Mouse (Mus musculus) hindbrain, embryonic 11.5 days (tissue): Measurements from ENCODE around the gene Tmigd3. TPM values are rescaled to one million over a fixed set of nuclear protein-coding genes. Genes with fewer than 3 reads are reported as not detected.

Experiments
- ATAC-seq: fragments of 200-750 bp; cut with Nextera tagmentation; 2 replicates; pipeline ENCODE4 v1.8.0; 2017; ENCODE audit warnings: mild to moderate bottlenecking, moderate TSS enrichment, moderate library complexity; ENCODE audit not compliant: low FRiP score
- DNase-seq: peaks from one replicate; pipeline ENCODE4 v3.0.0-alpha.2; 2015; ENCODE audit warnings: low spot score
- H3K27ac ChIP-seq: fragments of 300-500 bp; sonication (generic); 2 replicates; pipeline ENCODE4 v1.5.1; 2014; ENCODE audit warnings: mild to moderate bottlenecking, low read depth, low read length
- H3K27me3 ChIP-seq: fragments of 300-500 bp; sonication (generic); 2 replicates; pipeline ENCODE4 v1.6.1; 2014; ENCODE audit warnings: mild to moderate bottlenecking, low read length, moderate library complexity, mixed read lengths; ENCODE audit not compliant: control insufficient read depth, insufficient read depth
- H3K36me3 ChIP-seq: fragments of 300-500 bp; sonication (generic); 2 replicates; pipeline ENCODE4 v1.6.1; 2014; ENCODE audit warnings: mild to moderate bottlenecking, low read length, moderate library complexity, mixed read lengths; ENCODE audit not compliant: control insufficient read depth, insufficient read depth
- H3K4me1 ChIP-seq: fragments of 300-500 bp; sonication (generic); replicated peaks from 2 replicates; pipeline ENCODE4 v1.6.1; 2014; ENCODE audit warnings: low read length, mixed read lengths; ENCODE audit not compliant: control insufficient read depth, insufficient read depth
- H3K4me2 ChIP-seq: fragments of 300-500 bp; sonication (generic); replicated peaks from 2 replicates; pipeline ENCODE4 v1.6.1; 2014; ENCODE audit warnings: mild to moderate bottlenecking, low read depth, low read length
- H3K4me3 ChIP-seq: fragments of 300-500 bp; sonication (generic); 2 replicates; pipeline ENCODE4 v1.5.1; 2014; ENCODE audit warnings: low read depth, low read length
- H3K9ac ChIP-seq: fragments of 300-500 bp; sonication (generic); 2 replicates; pipeline ENCODE4 v1.6.1; 2014; ENCODE audit warnings: low read depth, low read length
- H3K9me3 ChIP-seq: fragments of 300-500 bp; sonication (generic); 2 replicates; pipeline ENCODE4 v1.6.1; 2016; ENCODE audit warnings: low read length; ENCODE audit not compliant: control insufficient read depth
- WGBS: fragments of 180-500 bp; shearing (Covaris S2); extraction: QIAGEN DNeasy Blood & Tissue Kit; methylation state at CpG from one replicate; pipeline ENCODE4 v1.1.7; 2014; 5-methylcytosine and 5-hydroxymethylcytosine counted together
- polyA plus RNA-seq: library from polyadenylated mRNA; unstranded; fragments of >200 nt; fragmentation: Nextera tagmentation; extraction: Ambion mirVana; gene quantifications from 2 replicates; pipeline ENCODE4 v1.2.1, GENCODE M21; 2014

Gene Tmigd3
- polyA plus RNA-seq, result not detected in 2 replicates

GRCm38 (mm10) chr3:105870558-105870957 is at the start of gene Tmigd3, which contains the start of gene Adora3:
Tmigd3 (plus strand) TSS chr3:105870903.
Adora3 (plus strand) TSS chr3:105870858.
- Histone ChIP-seq H3K4me1 (no peaks in the 10 kb centered on the region), H3K9me3 (no peaks in the 10 kb centered on the region), H3K36me3 (no peaks in the 10 kb centered on the region), H3K4me3 (no peak within 1 kb of the TSS), H3K4me2 (no peak within 1 kb of the TSS), H3K27ac (no peak within 1 kb of the TSS), H3K27me3 (no peaks in the 10 kb centered on the region), H3K9ac (no peak within 1 kb of the TSS)
- WGBS, result 86% methylated on average over 3 of the region's 3 CpGs
- DNase-seq, result no peak
- no peak for ATAC-seq

- Histone ChIP-seq H3K9me3 (no peaks in the 10 kb centered on the region), H3K4me3 (no peak overlapping the region), H3K9ac (no peak overlapping the region), H3K4me1 (no peaks in the 10 kb centered on the region), H3K27me3 (no peaks in the 10 kb centered on the region), H3K36me3 (no peaks in the 10 kb centered on the region), H3K4me2 (no peak overlapping the region), H3K27ac (no peak overlapping the region)
- ATAC-seq (no peak), DNase-seq (no peak)
- WGBS, result 80% methylated on average over 3 of the region's 3 CpGs
These were observed 49.2 kb upstream of the Tmigd3 start for GRCm38 (mm10) chr3:105821504-105821903.

GRCm38 (mm10) chr3:105823609-105824008 is 47.1 kb upstream of the Tmigd3 start:
- H3K36me3 ChIP-seq, result no peaks in the 10 kb centered on the region
- DNase-seq, result no peak
- ATAC-seq, result no peak
- H3K4me3 ChIP-seq, result no peak overlapping the region
- H3K4me1 ChIP-seq, result no peaks in the 10 kb centered on the region
- no peak overlapping the region for H3K27ac ChIP-seq
- H3K27me3 ChIP-seq, result no peaks in the 10 kb centered on the region
- H3K9ac ChIP-seq, result no peak overlapping the region
- no peak overlapping the region for H3K4me2 ChIP-seq
- no peaks in the 10 kb centered on the region for H3K9me3 ChIP-seq

GRCm38 (mm10) chr3:105824103-105824502 is 46.6 kb upstream of the Tmigd3 start:
- ATAC-seq (no peak), DNase-seq (no peak)
- Histone ChIP-seq H3K9ac (no peak overlapping the region), H3K4me1 (no peaks in the 10 kb centered on the region), H3K9me3 (no peaks in the 10 kb centered on the region), H3K27me3 (no peaks in the 10 kb centered on the region), H3K4me3 (no peak overlapping the region), H3K36me3 (no peaks in the 10 kb centered on the region), H3K27ac (no peak overlapping the region), H3K4me2 (no peak overlapping the region)
- 47% methylated on average over 5 of the region's 5 CpGs for WGBS

- WGBS, result 63% methylated on average over 2 of the region's 2 CpGs
- ATAC-seq (no peak), DNase-seq (no peak)
- H3K27ac ChIP-seq, result no peak overlapping the region
- no peak overlapping the region for H3K4me2 ChIP-seq
- no peaks in the 10 kb centered on the region for H3K4me1 ChIP-seq
- no peak overlapping the region for H3K9ac ChIP-seq
- H3K9me3 ChIP-seq, result no peaks in the 10 kb centered on the region
- H3K27me3 ChIP-seq, result no peaks in the 10 kb centered on the region
- no peaks in the 10 kb centered on the region for H3K36me3 ChIP-seq
- no peak overlapping the region for H3K4me3 ChIP-seq
These were observed 46.0 kb upstream of the Tmigd3 start for GRCm38 (mm10) chr3:105824704-105825103.

- Histone ChIP-seq H3K9me3 (no peaks in the 10 kb centered on the region), H3K9ac (no peak overlapping the region), H3K27me3 (no peaks in the 10 kb centered on the region), H3K4me3 (no peak overlapping the region), H3K4me1 (no peaks in the 10 kb centered on the region), H3K27ac (no peak overlapping the region), H3K4me2 (no peak overlapping the region), H3K36me3 (no peaks in the 10 kb centered on the region)
- ATAC-seq, result no peak
- 67% methylated on average over 7 of the region's 7 CpGs for WGBS
- DNase-seq, result no peak
These were observed 45.1 kb upstream of the Tmigd3 start for GRCm38 (mm10) chr3:105825501-105826161.

GRCm38 (mm10) chr3:105831584-105831983 is 39.1 kb upstream of the Tmigd3 start:
- no peak for ATAC-seq

GRCm38 (mm10) chr3:105835875-105836274 is 34.8 kb upstream of the Tmigd3 start:
- Histone ChIP-seq H3K9ac (no peak overlapping the region), H3K4me3 (no peak overlapping the region), H3K27ac (no peak overlapping the region), H3K27me3 (no peaks in the 10 kb centered on the region), H3K4me2 (no peak overlapping the region), H3K9me3 (no peaks in the 10 kb centered on the region), H3K36me3 (no peaks in the 10 kb centered on the region), H3K4me1 (no peaks in the 10 kb centered on the region)
- ATAC-seq (no peak), DNase-seq (no peak)
- 82% methylated on average over 3 of the region's 3 CpGs for WGBS

More at GRCm38 (mm10) chr3:105831584-105831983, 39.1 kb upstream of the Tmigd3 start:
- no peak overlapping the region for H3K9ac ChIP-seq
- no peaks in the 10 kb centered on the region for H3K27me3 ChIP-seq
- WGBS, result 86% methylated on average over 3 of the region's 3 CpGs
- H3K9me3 ChIP-seq, result no peaks in the 10 kb centered on the region
- H3K4me1 ChIP-seq, result no peaks in the 10 kb centered on the region
- no peak overlapping the region for H3K27ac ChIP-seq
- no peak overlapping the region for H3K4me3 ChIP-seq
- H3K4me2 ChIP-seq, result no peak overlapping the region
- no peaks in the 10 kb centered on the region for H3K36me3 ChIP-seq
- DNase-seq, result no peak

- H3K4me3 ChIP-seq, result no peak overlapping the region
- no peaks in the 10 kb centered on the region for H3K9me3 ChIP-seq
- H3K27ac ChIP-seq, result no peak overlapping the region
- H3K4me1 ChIP-seq, result no peaks in the 10 kb centered on the region
- H3K4me2 ChIP-seq, result no peak overlapping the region
- H3K27me3 ChIP-seq, result no peaks in the 10 kb centered on the region
- H3K36me3 ChIP-seq, result no peaks in the 10 kb centered on the region
- WGBS, result 77% methylated on average over 3 of the region's 3 CpGs
- ATAC-seq (no peak), DNase-seq (no peak)
- H3K9ac ChIP-seq, result no peak overlapping the region
These were observed 33.8 kb upstream of the Tmigd3 start for GRCm38 (mm10) chr3:105836883-105837282.
